In the genomic region with DNA sequence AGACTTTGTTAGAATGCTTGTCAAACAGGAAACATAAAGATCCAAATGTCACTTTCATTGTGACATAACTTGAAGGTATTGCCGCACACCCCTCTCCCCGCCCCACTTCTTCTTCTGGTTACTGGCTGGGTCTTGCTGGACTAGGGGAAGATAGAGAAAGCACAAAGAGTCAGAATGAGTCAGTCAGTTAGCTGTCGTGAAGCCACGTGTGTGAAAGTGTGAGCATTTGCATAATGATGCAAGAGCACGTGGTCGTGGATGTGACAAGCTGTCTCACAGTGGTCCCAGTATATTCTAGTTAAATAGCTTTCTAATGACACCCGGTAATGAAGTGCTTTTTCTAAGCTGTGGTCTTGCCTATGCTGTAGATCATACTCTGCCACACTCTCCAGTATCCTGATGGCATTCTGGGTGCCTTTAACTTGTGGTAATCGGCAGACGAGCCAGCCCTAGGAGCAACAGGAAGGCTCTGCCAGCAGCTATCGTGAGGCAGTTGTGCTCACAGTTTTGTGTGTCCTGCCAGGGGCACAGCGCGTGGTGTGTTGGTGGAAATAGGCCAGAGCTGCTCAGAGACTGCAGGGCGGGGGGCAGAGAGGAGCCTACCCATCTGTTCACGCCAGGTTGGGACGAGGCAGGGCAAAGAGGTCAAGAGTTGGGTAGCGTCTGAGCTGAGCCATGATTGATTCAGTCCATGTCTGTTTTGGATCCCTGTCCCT, we compare ENCODE assay signal across 12 mouse cellular contexts. TPM values are rescaled to one million over a fixed set of nuclear protein-coding genes. Genes with fewer than 3 reads are reported as not detected.
DNase-seq lines count a peak whose midpoint lies in the region; ATAC-seq and TF ChIP-seq lines count a peak whose summit lies in the region.
"Had no signal": no experiment of that assay in that cellular context is flagged by ENCODE, and none has a peak within 500 bp of the region (broad histone marks: within the 10 kb centered on the region; RNA-seq: fewer than 3 reads in every experiment).

No protein-coding gene starts in this region.

- peak; percentile 26 for DNase-seq in adrenal gland, postnatal 14 days
- no peak for DNase-seq in adrenal gland, adult 18-20 months (ENCODE audit: low spot score in 2 of 2)
- DNase-seq in liver, postnatal 0 days, result peak; percentile 46
- DNase-seq in heart, postnatal 10 days, result peak; percentile 22 to 33
- peak; percentile 1 to 10 for DNase-seq in natural killer cell, adult 2 months (ENCODE audit: low spot score in 2 of 2)
- DNase-seq in spleen, postnatal 10 days (ENCODE audit: low spot score in 2 of 2), result no peak
- DNase-seq in left cerebral cortex, adult 8-10 months (ENCODE audit: low spot score in 2 of 2), result no peak
- DNase-seq: kidney, adult 2 months; thymus, postnatal 36 days had no signal

- no peak overlapping the region for H3K27ac ChIP-seq in liver, postnatal 0 days (ENCODE audit: low read depth)
- H3K27ac ChIP-seq in liver, embryonic 12.5 days, result no peak overlapping the region
- H3K27ac ChIP-seq: limb, embryonic 15.5 days had no signal

- H3K9ac ChIP-seq in liver, postnatal 0 days (replicated peaks), result no peak overlapping the region
- H3K9ac ChIP-seq in liver, embryonic 12.5 days, result no peak overlapping the region
- H3K9ac ChIP-seq: limb, embryonic 15.5 days had no signal

- no peak overlapping the region for H3K4me2 ChIP-seq in liver, postnatal 0 days (ENCODE audit: low read depth, low read length)
- no peak overlapping the region for H3K4me2 ChIP-seq in liver, embryonic 12.5 days
- H3K4me2 ChIP-seq: limb, embryonic 15.5 days had no signal

- ATAC-seq in liver, postnatal 0 days, result peak; percentile 76
- ATAC-seq in liver, embryonic 12.5 days, result no peak
- ATAC-seq: CD4-positive, CD25-positive, alpha-beta regulatory T cell, adult 4 months had no signal

- no peak for TF ChIP-seq EP300 in liver, postnatal 0 days (IDR thresholded peaks at IDR 0.05; ENCODE audit: low read depth)

- intact Hi-C loops in heart, postnatal 10 days (cut with DNase I), result loop anchor here (5.0 kb wide), 1 partner anchor 34 kb away; no protein-coding TSS in a partner anchor

- no peak for TF ChIP-seq CTCF in liver, postnatal 0 days (IDR thresholded peaks at IDR 0.05; ENCODE audit: low read depth)

- H3K4me3 ChIP-seq in liver, postnatal 0 days (ENCODE audit: low read depth, low read length), result no peak overlapping the region
- no peak overlapping the region for H3K4me3 ChIP-seq in liver, embryonic 12.5 days
- H3K4me3 ChIP-seq: limb, embryonic 15.5 days had no signal

- H3K9me3 ChIP-seq in liver, postnatal 0 days (ENCODE audit: low read length), result no peaks in the 10 kb centered on the region
- H3K9me3 ChIP-seq in liver, embryonic 12.5 days (replicated peaks), result no peaks in the 10 kb centered on the region
- H3K9me3 ChIP-seq: limb, embryonic 15.5 days had no signal

- 40% methylated on average over 16 of the region's 16 CpGs for WGBS in liver, postnatal 0 days (ENCODE audit: insufficient replicate concordance)
- 55% methylated on average over 16 of the region's 16 CpGs for WGBS in liver, embryonic 12.5 days (ENCODE audit: insufficient replicate concordance)

- H3K4me1 ChIP-seq in liver, postnatal 0 days (ENCODE audit: insufficient read depth), result peaks cover 11% of the 10 kb centered on the region
- peaks cover 16% of the 10 kb centered on the region for H3K4me1 ChIP-seq in liver, embryonic 12.5 days

- H3K36me3 ChIP-seq in liver, postnatal 0 days (replicated peaks; ENCODE audit: insufficient read depth, low read length), result no peaks in the 10 kb centered on the region
- no peaks in the 10 kb centered on the region for H3K36me3 ChIP-seq in liver, embryonic 12.5 days
- H3K36me3 ChIP-seq: limb, embryonic 15.5 days had no signal

- H3K27me3 ChIP-seq in liver, postnatal 0 days (ENCODE audit: insufficient read depth, low read length), result no peaks in the 10 kb centered on the region
- peaks cover 4% of the 10 kb centered on the region; the same call in 1 of the 2 replicates for H3K27me3 ChIP-seq in liver, embryonic 12.5 days (replicated peaks)
- H3K27me3 ChIP-seq: limb, embryonic 15.5 days had no signal

RNA-seq across cellular contexts. Expression of a gene that starts 40.9 kb away (rescaled TPM):
- 32.2 and 35.4 TPM in 2 replicates for total RNA-seq in adrenal gland, postnatal 14 days (2021)
- 10 to 100 TPM; 22.4 to 31.0 TPM for total RNA-seq in adrenal gland, adult 18-20 months (2021)
- 4.3 and 4.6 TPM in 2 replicates for polyA plus RNA-seq in liver, postnatal 0 days (2015; fragmentation: Nextera tagmentation; extraction: Ambion mirVana)
- 7.1 and 8.5 TPM in 2 replicates for polyA plus RNA-seq in liver, embryonic 12.5 days (2016; fragmentation: Nextera tagmentation; extraction: Ambion mirVana)
- 10 to 100 TPM; 23.5 to 38.5 TPM for total RNA-seq in heart, postnatal 10 days (2021)
- total RNA-seq in left cerebral cortex, adult 8-10 months (2022), result 10 to 100 TPM; 13.8 to 16.9 (median 14.8) TPM

Comparison
In these comparisons a context has a peak if more than half of its experiments do, and no peak if none do; other contexts are left out.
1. DNase-seq: peak in adrenal gland, postnatal 14 days (single experiment), liver, postnatal 0 days (single experiment), heart, postnatal 10 days (2 of 2) and natural killer cell, adult 2 months (2 of 2); none in adrenal gland, adult 18-20 months (0 of 2), spleen, postnatal 10 days (0 of 2) and left cerebral cortex, adult 8-10 months (0 of 2).